Mouse (Mus musculus): ENCODE results near the gene Kctd8. TPM values are rescaled to one million over a fixed set of nuclear protein-coding genes. Genes with fewer than 3 reads are reported as not detected.

The Kctd8 gene
- polyA plus RNA-seq, 1 experiment: not detected

- H3ac ChIP-seq (ENCODE audit: control insufficient read depth, insufficient read length, low read depth): no peak overlapping the region
- H3K79me3 ChIP-seq (ENCODE audit: low read depth): no peaks in the 10 kb centered on the region
- H3K4me3 ChIP-seq (ENCODE audit: insufficient read depth, poor library complexity, severe bottlenecking): no peak overlapping the region
- H3K79me2 ChIP-seq (ENCODE audit: control insufficient read depth, insufficient read depth): no peaks in the 10 kb centered on the region
- no peaks in the 10 kb centered on the region for H3K36me3 ChIP-seq (ENCODE audit: control insufficient read depth, insufficient read depth)
- H3K27me3 ChIP-seq (ENCODE audit: control insufficient read depth, insufficient read depth, insufficient read length): no peaks in the 10 kb centered on the region
- TF ChIP-seq MAX (IDR thresholded peaks at IDR 0.05): no peak
- no peak for TF ChIP-seq CTCF (IDR thresholded peaks at IDR 0.05; ENCODE audit: control insufficient read depth, insufficient read depth, insufficient read length)
- TF ChIP-seq CEBPB (IDR thresholded peaks at IDR 0.05; ENCODE audit: low read depth): no peak
- no peak for TF ChIP-seq MYOG (IDR thresholded peaks at IDR 0.05; ENCODE audit: control insufficient read depth, extremely low read depth, insufficient read length)
- TF ChIP-seq FOSL1 (IDR thresholded peaks at IDR 0.05; ENCODE audit: insufficient read depth, low read length, poor library complexity, severe bottlenecking): no peak
- no peak for TF ChIP-seq USF1 (IDR thresholded peaks at IDR 0.05; ENCODE audit: low read depth)
- TF ChIP-seq MYOD1 (IDR thresholded peaks at IDR 0.05; ENCODE audit: control insufficient read depth, insufficient read length, low read depth): no peak
Measured at GRCm38 (mm10) chr5:69156489-69156888, 185.0 kb downstream of the Kctd8 start.

DNA sequence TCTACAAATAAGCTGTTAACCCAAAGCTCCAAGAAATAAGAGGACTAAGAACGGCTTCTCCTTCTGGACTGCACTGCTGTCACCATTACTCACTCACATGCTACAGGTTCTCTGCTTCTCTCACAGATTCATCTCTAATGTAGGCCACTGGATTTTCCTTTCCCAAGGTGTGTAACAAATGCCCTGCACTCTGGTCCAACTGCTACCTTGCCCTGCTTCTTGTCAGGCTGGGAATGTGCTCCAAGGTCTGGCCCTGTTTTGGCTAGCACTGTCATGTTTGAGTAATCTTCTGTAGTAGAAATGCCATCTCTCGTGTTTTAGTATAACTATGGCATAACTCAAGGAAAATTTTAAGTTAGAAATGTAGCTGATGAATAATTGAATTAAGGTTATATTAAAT, 195.7 kb downstream of the Kctd8 start:
- Histone ChIP-seq H3K4me3 (ENCODE audit: insufficient read depth, poor library complexity, severe bottlenecking) (no peak overlapping the region), H3K36me3 (ENCODE audit: control insufficient read depth, insufficient read depth) (no peaks in the 10 kb centered on the region), H3K79me2 (ENCODE audit: control insufficient read depth, insufficient read depth) (no peaks in the 10 kb centered on the region), H3K27me3 (ENCODE audit: control insufficient read depth, insufficient read depth, insufficient read length) (no peaks in the 10 kb centered on the region), H3K79me3 (ENCODE audit: low read depth) (no peaks in the 10 kb centered on the region), H3ac (ENCODE audit: control insufficient read depth, insufficient read length, low read depth) (no peak overlapping the region)
- TF ChIP-seq CTCF (IDR thresholded peaks at IDR 0.05; ENCODE audit: control insufficient read depth, insufficient read depth, insufficient read length): no peak
- TF ChIP-seq USF1 (IDR thresholded peaks at IDR 0.05; ENCODE audit: low read depth): no peak
- no peak for TF ChIP-seq MYOD1 (IDR thresholded peaks at IDR 0.05; ENCODE audit: control insufficient read depth, insufficient read length, low read depth)
- TF ChIP-seq MAX (IDR thresholded peaks at IDR 0.05): no peak
- TF ChIP-seq CEBPB (IDR thresholded peaks at IDR 0.05; ENCODE audit: low read depth): no peak

- Histone ChIP-seq H3K27me3 (ENCODE audit: control insufficient read depth, insufficient read depth, insufficient read length) (no peaks in the 10 kb centered on the region), H3K4me3 (ENCODE audit: insufficient read depth, poor library complexity, severe bottlenecking) (no peak overlapping the region), H3K79me3 (ENCODE audit: low read depth) (no peaks in the 10 kb centered on the region), H3K36me3 (ENCODE audit: control insufficient read depth, insufficient read depth) (no peaks in the 10 kb centered on the region), H3K79me2 (ENCODE audit: control insufficient read depth, insufficient read depth) (no peaks in the 10 kb centered on the region), H3ac (ENCODE audit: control insufficient read depth, insufficient read length, low read depth) (no peak overlapping the region)
- TF ChIP-seq MYOG (IDR thresholded peaks at IDR 0.05; ENCODE audit: control insufficient read depth, extremely low read depth, insufficient read length) (no peak), USF1 (IDR thresholded peaks at IDR 0.05; ENCODE audit: low read depth) (no peak), FOSL1 (IDR thresholded peaks at IDR 0.05; ENCODE audit: insufficient read depth, low read length, poor library complexity, severe bottlenecking) (no peak), MAX (IDR thresholded peaks at IDR 0.05) (no peak), CEBPB (IDR thresholded peaks at IDR 0.05; ENCODE audit: low read depth) (no peak), CTCF (IDR thresholded peaks at IDR 0.05; ENCODE audit: control insufficient read depth, insufficient read depth, insufficient read length) (no peak), MYOD1 (IDR thresholded peaks at IDR 0.05; ENCODE audit: control insufficient read depth, insufficient read length, low read depth) (no peak)
Measured at GRCm38 (mm10) chr5:69141082-69141481, 200.4 kb downstream of the Kctd8 start.

DNA sequence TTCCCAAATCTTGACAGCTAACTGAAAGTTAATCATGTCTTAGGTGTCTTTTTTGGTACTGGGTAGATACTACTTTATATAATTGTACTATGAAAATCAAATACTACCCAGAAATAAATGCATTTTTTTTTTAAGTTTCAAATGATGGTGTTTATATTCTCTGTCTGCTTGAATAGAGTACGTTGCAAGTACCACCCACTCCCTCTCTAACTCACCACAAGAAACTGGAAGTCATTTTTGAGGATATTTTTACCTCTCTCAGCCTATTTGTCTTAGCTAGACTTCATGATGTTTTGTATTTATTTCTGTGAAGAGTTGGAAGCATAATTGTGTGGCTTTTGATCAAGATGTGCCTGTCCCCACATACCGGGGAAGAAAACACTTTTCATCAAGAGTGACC, 232.8 kb downstream of the Kctd8 start:
- H3ac ChIP-seq (ENCODE audit: control insufficient read depth, insufficient read length, low read depth): no peak overlapping the region
- no peak overlapping the region for H3K4me3 ChIP-seq (ENCODE audit: insufficient read depth, poor library complexity, severe bottlenecking)
- H3K36me3 ChIP-seq (ENCODE audit: control insufficient read depth, insufficient read depth): no peaks in the 10 kb centered on the region
- TF ChIP-seq MAX (IDR thresholded peaks at IDR 0.05) (no peak), CTCF (IDR thresholded peaks at IDR 0.05; ENCODE audit: control insufficient read depth, insufficient read depth, insufficient read length) (no peak), CEBPB (IDR thresholded peaks at IDR 0.05; ENCODE audit: low read depth) (no peak), MYOD1 (IDR thresholded peaks at IDR 0.05; ENCODE audit: control insufficient read depth, insufficient read length, low read depth) (no peak)
- no peaks in the 10 kb centered on the region for H3K79me2 ChIP-seq (ENCODE audit: control insufficient read depth, insufficient read depth)
- H3K27me3 ChIP-seq (ENCODE audit: control insufficient read depth, insufficient read depth, insufficient read length): no peaks in the 10 kb centered on the region
- no peaks in the 10 kb centered on the region for H3K79me3 ChIP-seq (ENCODE audit: low read depth)

- no peak overlapping the region for H3ac ChIP-seq (ENCODE audit: control insufficient read depth, insufficient read length, low read depth)
- no peak for TF ChIP-seq MAX (IDR thresholded peaks at IDR 0.05)
- no peak for TF ChIP-seq MYOD1 (IDR thresholded peaks at IDR 0.05; ENCODE audit: control insufficient read depth, insufficient read length, low read depth)
- TF ChIP-seq USF1 (IDR thresholded peaks at IDR 0.05; ENCODE audit: low read depth): no peak
- TF ChIP-seq FOSL1 (IDR thresholded peaks at IDR 0.05; ENCODE audit: insufficient read depth, low read length, poor library complexity, severe bottlenecking): no peak
- TF ChIP-seq MYOG (IDR thresholded peaks at IDR 0.05; ENCODE audit: control insufficient read depth, extremely low read depth, insufficient read length): no peak
- TF ChIP-seq CTCF (IDR thresholded peaks at IDR 0.05; ENCODE audit: control insufficient read depth, insufficient read depth, insufficient read length): no peak
- TF ChIP-seq CEBPB (IDR thresholded peaks at IDR 0.05; ENCODE audit: low read depth): no peak
- H3K36me3 ChIP-seq (ENCODE audit: control insufficient read depth, insufficient read depth): no peaks in the 10 kb centered on the region
- no peaks in the 10 kb centered on the region for H3K79me3 ChIP-seq (ENCODE audit: low read depth)
- H3K27me3 ChIP-seq (ENCODE audit: control insufficient read depth, insufficient read depth, insufficient read length): no peaks in the 10 kb centered on the region
- H3K79me2 ChIP-seq (ENCODE audit: control insufficient read depth, insufficient read depth): no peaks in the 10 kb centered on the region
- no peak overlapping the region for H3K4me3 ChIP-seq (ENCODE audit: insufficient read depth, poor library complexity, severe bottlenecking)
Measured at GRCm38 (mm10) chr5:69088912-69089311, 252.6 kb downstream of the Kctd8 start.

Small RNA genes within 50 kb of the gene (microRNA-seq; reads per million reads assigned to microRNA genes)
- gene Gm24368 (ENCODE audit: borderline microRNAs expressed): not detected

Other genes with a start within 250 kb of the Kctd8 start
- not detected for gene Yipf7, start 201.0 kb upstream of the Kctd8 start, polyA plus RNA-seq (2012; fragmentation: generic; extraction: Trizol)
- 3.6 TPM for gene Guf1, start 215.2 kb upstream of the Kctd8 start, polyA plus RNA-seq (2012; fragmentation: generic; extraction: Trizol)